Mouse (Mus musculus): ENCODE results near the gene Meis1. TPM values are rescaled to one million over a fixed set of nuclear protein-coding genes. Genes with fewer than 3 reads are reported as not detected.

Meis1 gene
- polyA plus RNA-seq, 3 experiments from 2014 or later: 0.10 to 0.13 TPM; not detected in 1

DNA sequence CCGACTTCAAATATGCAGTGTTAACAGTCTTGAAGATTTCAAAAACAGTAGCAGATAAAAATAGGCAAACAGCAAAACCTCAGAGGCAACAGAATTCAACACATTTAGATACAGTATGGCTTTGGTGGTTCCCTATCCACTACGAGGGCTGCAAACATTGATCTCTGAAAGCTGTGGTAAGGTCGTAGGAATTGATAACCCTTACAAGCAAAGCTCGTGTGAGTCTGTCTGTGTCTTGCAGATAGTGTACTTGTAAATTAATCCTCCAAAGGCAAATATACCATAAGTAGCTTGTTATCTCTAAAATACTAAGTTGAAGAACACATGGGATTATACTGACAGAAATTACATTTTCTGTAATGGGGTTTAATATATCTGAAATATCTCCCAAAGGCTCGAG, 114.5 kb downstream of the Meis1 start:
- ATAC-seq: no peak

- no peak for ATAC-seq
Observed at GRCm38 (mm10) chr11:18900489-18900888, 118.3 kb downstream of the Meis1 start.

DNA sequence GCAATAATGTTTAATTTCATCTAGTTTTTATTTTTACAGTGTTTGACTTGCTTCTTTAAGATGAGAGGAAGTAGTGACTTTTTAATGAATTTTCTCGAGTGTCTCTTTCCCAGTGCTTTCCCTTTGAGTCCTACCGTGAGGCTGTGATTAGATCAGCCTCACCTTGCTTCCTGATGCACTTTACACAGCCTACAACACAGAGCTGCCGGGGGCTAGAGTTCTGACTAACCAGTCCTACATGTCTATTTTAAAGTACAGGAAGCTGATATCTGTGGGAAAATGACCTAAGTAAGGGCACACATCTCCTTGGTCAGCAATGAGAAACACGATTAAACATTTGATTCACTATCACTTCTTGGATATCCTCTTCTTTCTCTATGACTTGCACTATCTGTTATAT, 119.9 kb downstream of the Meis1 start:
- ATAC-seq: no peak

GRCm38 (mm10) chr11:18897921-18898646, 120.7 kb downstream of the Meis1 start:
- ATAC-seq: no peak

DNA sequence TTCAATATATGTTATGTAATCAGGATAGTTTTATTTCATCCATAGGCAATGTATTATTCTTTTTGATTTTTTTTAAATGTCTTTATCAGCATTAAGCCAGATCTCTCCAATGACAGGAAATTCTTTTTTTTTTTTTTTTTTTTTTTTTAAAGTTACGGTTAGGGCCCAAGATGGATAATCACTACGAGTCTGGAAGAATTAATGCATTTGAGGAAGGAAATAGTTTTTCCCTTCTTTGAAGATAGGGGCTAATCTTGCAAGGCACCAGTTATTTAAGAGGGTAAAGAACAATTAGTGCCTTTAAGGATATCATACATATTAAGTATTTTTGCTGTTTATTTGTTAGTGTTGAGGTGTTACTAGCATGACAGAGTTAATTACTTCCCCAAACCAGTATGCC, 121.5 kb downstream of the Meis1 start:
- ATAC-seq: no peak

- ATAC-seq: no peak
Observed at GRCm38 (mm10) chr11:18892470-18892869, 126.3 kb downstream of the Meis1 start.

DNA sequence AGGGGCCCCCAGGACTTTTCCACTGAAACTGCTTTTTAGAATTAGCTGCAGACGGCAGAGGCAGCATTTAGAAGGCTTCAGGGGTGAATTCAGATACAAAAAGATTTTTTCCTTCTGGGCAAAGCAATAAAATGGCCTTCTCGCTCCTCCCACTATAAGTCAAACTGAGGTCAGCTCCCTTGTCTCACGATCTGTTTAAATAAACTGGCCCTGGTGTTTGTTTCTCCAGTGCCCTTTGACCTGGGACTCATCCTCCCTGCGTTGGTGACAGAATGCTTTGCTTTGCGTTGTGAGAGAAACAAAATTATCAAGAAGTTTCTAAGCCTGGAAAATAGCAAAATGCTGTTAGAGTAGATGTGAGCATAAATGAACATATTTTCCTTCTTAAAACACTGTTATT, 129.6 kb downstream of the Meis1 start:
- no peak for ATAC-seq

- ATAC-seq: no peak
Observed at GRCm38 (mm10) chr11:18888651-18889050, 130.1 kb downstream of the Meis1 start.

DNA sequence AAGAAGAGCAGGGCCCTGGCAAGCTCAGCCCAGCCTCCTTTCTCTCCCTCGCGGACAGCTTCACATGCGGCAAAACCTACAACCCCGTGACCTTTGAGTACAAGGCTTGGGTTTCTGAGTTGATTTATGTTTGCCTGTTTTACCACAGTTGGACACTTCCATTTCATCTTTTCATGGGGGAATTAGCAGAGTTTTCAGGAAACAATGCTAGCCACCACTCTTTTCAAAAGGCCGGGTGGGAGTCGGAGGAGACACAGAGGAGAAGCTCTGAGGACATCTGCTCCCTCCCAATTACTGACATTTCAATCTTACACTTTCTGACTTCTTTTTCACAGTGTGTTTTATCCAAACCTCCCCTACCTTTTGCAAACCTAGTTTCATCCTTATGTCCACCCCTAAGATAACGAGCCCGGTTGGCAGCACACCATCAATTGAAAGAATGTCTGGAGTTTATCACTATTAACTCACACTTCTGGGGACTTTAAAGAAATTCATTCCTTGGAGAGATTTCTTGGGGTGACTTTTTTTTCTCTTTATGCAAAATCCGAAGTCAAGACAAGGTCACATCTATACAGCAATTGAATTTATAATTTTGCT, 133.0 kb downstream of the Meis1 start:
- no peak for ATAC-seq

DNA sequence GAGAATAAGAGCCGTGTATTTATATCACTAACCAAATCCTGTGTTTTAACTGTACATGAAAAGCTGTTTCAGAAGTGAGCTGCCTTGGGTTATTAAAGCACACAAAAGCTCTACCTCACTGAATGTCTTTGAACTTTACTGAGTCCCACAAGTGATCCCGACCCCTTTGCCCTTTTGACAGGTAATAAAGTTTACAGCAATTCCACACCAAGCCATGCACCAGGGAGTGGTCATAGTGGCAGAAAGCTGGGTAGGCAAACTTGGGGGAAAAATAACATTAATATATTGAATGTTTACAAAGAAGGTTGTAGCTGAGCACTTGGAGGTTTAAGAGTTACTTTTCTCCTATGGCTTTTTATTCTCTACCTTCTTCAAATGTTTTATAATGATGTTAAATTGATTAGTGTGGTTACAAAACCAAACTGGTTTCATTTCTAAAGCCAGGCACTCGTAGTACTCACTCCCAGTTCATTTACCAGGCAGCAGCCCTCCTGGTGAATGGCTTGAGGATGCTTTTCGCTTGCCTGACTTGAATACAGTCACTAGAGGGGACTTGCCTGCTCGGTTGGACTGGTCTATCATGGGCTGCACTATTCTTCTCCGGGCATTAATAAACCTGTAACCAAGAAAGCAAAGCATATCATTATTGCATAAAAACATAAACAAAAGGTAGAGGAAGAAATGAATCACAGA, 133.6 kb downstream of the Meis1 start:
- ATAC-seq: no peak

- ATAC-seq: no peak
Observed at GRCm38 (mm10) chr11:18883987-18884386, 134.8 kb downstream of the Meis1 start.

GRCm38 (mm10) chr11:18883507-18883881, 135.3 kb downstream of the Meis1 start:
- no peak for ATAC-seq

DNA sequence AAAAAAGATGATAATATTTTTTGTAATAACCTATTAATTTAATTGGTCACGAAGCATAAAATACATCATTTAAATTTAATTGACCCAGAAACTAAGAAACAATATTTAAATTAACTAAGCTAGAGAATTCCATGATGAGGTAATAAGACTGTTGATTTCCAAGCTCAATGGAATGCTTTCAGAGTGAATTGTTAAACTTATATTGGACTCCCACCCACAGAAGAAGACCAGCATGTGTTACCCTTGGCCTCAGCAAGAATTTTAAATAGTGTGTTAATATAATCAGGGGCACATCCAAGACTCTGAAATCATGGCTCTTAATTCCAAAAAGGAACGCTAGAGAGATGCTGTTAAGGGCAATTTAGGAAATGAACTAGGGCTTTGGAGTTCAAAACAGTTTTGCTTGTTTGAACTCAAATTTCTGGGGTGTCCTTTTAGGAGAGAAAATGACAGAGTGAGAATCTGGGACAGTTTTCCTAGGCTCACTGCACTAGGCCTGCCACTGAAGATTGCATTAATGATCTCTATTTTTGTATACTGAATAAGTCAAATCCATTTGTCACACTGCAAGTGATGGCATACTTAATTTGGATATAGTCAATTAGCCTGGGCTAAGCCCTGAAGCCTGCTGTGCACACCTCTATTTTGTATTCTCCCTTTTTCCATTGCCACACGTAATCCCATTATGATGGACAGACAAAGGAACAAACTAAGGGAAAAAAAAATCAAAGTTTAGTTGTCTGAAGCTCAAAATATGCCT, 135.9 kb downstream of the Meis1 start:
- no peak for ATAC-seq

- no peak for ATAC-seq
Observed at GRCm38 (mm10) chr11:18882315-18882714, 136.5 kb downstream of the Meis1 start.

DNA sequence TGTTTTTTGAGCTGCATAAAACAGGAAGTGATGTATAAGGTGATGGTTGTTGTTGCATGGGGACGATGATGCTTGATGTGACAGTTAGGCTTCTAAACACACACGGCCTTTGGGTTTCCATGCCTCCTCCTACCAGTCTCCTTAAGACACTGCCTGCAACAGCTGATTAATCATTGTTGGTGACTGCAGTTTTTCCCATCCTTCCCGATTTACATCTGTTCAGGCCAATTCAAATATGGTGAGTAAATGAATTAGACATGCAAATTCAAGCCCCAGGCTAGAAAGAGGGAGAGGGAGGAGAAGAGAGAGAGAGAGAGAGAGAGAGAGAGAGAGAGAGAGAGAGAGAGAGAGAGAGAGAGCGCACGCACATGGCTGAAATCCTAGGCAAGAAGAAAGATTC, 138.0 kb downstream of the Meis1 start:
- no peak for ATAC-seq

DNA sequence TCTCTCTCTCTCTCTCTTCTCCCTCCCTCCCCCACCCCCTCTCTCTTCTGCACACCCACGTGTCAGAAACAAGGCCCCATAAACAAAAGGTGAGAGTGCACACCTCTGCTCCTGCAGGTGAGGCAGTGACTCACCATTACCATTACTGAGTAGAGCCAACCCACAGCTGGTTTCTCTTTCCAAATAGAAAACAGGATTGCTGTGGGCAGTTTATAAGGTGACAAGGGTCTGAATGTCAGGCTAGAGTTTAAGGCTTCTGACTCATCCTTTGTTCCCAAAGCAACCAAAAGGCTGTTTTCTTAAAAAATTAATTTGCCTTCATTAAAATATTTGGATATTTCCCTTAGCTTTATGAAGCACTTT, 139.3 kb downstream of the Meis1 start:
- ATAC-seq: no peak

DNA sequence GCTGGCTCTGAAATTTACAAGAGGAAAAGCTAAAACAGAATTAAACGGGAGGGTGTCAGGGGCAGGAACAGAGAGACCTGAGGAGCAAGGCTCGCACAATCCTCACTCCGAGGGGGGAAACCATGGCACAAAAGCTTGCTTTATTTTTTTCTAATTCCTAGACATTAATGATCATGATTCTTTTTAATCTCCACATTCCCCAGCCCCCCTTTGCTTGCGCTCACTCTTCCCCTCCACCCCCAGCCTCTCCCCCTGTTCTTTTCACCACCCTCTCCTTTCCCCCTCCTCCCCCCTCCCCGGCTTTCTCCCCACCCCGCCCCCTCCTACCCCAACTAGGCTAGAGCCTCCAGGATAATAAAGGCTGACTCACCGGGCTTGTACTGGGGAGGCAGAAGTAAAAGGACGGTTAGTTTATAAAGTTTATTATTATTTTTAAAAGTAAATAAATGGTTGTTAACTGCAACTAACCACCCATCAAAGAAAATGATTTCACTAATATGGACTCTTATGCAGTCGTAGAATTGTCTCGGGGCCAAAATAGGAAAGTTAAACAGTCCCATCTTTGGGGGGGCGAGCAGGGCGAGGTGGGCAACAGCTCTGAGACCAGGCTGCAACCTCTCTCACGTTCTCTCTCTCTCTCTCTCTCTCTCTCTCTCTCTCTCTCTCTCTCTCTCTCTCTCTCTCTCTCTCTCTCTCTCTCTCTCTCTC, 139.9 kb downstream of the Meis1 start:
- no peak for ATAC-seq

DNA sequence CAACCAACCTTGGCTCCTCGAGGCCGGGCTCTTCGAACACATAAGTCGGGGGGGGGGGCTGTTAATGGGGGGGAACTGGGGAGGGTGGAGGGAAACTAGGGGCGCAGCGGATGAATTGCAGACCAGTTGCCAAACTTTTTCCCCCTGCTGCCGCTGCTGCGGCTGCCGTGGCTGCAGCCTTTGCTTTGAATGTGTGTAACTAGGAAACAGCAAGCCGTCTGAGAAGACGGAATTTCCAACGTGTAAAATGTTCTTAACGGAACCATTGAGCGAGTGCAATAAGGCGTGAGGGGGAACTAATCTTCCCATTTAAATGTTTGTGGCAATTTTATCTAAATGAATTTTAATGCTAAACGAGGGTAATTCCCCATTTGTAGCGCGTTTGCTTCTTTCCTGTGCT, 140.8 kb downstream of the Meis1 start:
- no peak for ATAC-seq

GRCm38 (mm10) chr11:18877626-18878011, 141.2 kb downstream of the Meis1 start:
- no peak for ATAC-seq

- ATAC-seq: no peak
Observed at GRCm38 (mm10) chr11:18876886-18877625, 141.7 kb downstream of the Meis1 start.

DNA sequence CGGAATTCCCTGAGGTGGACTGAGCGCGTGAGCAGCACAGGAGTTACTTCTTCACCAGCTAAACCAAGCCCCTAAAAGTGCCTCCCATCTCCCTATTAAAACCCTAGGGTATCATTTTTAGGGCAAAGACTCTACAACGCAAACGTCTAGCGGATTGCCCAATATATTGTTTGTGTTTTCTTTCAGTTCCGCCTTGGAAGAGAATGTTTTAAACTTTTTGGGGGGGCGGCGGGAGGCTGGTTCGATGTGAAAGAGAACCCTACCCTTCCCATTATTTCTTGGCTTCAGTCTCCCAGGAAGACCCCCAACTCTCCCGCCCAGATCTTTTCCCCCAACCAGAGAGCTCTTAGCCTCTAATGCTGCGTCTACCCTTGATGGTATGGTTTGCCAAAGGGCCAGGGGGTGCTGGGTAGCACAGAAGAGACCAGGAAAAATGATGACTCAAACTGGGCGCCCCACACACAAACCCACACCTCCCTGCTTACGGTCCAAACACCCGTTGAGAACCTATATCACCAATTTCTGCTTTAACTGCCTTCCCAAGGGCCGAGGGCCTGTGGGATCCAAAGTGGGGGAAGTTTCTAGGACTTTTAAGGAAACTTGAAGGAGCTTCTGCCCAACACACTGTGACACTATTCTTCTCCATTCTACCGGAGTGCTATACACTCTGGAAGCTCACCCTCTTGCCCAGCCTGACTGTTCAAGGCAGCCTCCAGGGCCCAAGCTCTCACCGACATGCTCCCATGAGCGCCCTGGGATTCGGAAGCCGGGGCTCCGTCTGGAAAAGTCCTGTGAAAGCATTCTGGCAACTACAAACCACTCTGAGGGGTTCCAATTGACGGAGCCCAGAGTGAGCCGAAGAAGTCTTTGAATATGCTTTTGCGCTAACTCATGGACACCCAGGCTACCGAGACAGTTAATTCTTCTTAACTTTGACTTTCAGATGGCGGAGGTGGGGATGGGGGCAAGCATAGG, 142.6 kb downstream of the Meis1 start:
- no peak for ATAC-seq

Measured in inflammation-experienced regulatory T-cells, adult 6 months (primary cell).